Mouse (Mus musculus): ENCODE data around the gene Sox8. TPM values are rescaled to one million over a fixed set of nuclear protein-coding genes. Genes with fewer than 3 reads are reported as not detected.

Gene Sox8
- total and polyA plus RNA-seq, 3 experiments = not detected

DNA sequence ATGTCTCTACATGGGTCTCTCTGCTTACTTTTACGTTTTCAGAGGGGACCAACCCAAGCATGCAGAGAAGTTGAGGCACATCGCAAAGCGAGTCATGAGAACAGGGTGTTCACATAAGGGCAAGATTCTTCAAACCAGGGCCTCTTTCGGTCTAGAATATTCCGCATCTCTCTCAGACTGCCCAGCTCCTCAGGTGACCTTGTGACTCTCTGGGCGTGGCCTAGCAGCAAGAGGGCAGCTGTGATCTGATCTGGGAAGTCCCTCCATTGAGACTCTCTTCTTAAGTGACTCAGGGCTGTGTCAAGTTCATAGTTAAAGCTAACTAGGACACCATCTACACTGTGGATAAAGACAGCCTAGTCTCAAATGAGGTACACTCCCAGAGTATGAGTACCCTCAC, 42.8 kb upstream of the Sox8 start:
- Histone ChIP-seq H3K27ac (ENCODE audit: control insufficient read depth, low read depth, low read length) (no peak overlapping the region), H3K9me3 (replicated peaks; ENCODE audit: insufficient read depth, low read length) (no peaks in the 10 kb centered on the region), H3K4me1 (ENCODE audit: control insufficient read depth in 1 of 2, insufficient read depth in 2 of 2, low read length in 2 of 2) (no peaks in the 10 kb centered on the region), H3K4me3 (ENCODE audit: control insufficient read depth in 1 of 2, insufficient read depth in 1 of 2, low read depth in 2 of 2, low read length in 2 of 2) (no peak overlapping the region), H3K36me3 (ENCODE audit: control insufficient read depth in 1 of 2, insufficient read depth in 2 of 2, low read length in 2 of 2) (no peaks in the 10 kb centered on the region), H3K79me2 (ENCODE audit: control insufficient read depth, insufficient read depth, low read length, poor library complexity) (no peaks in the 10 kb centered on the region), H3K27me3 (ENCODE audit: control insufficient read depth in 1 of 2, insufficient read depth in 2 of 2, low read length in 2 of 2) (no peaks in the 10 kb centered on the region), H3K9ac (ENCODE audit: control insufficient read depth, low read depth, low read length, poor library complexity, severe bottlenecking) (no peak overlapping the region)
- TF ChIP-seq MAFK (IDR thresholded peaks at IDR 0.05; ENCODE audit: borderline replicate concordance, low read depth, low read length) (no peak), MAX (IDR thresholded peaks at IDR 0.05; ENCODE audit: low read length) (no peak), POLR2AphosphoS5 (IDR thresholded peaks at IDR 0.05; ENCODE audit: borderline replicate concordance, low read depth, low read length) (no peak), ZNF384 (IDR thresholded peaks at IDR 0.05; ENCODE audit: low read depth, low read length) (no peak), BHLHE40 (IDR thresholded peaks at IDR 0.05; ENCODE audit: borderline replicate concordance, low read depth, low read length) (no peak), TBP (IDR thresholded peaks at IDR 0.05; ENCODE audit: low read depth, low read length) (no peak), HCFC1 (IDR thresholded peaks at IDR 0.05; ENCODE audit: low read depth, low read length) (no peak), E2F4 (IDR thresholded peaks at IDR 0.05; ENCODE audit: borderline replicate concordance, low read depth, low read length) (no peak), TCF12 (IDR thresholded peaks at IDR 0.05; ENCODE audit: low read depth, low read length) (no peak), TAL1 (IDR thresholded peaks at IDR 0.05; ENCODE audit: low read length) (no peak), GABPA (IDR thresholded peaks at IDR 0.05; ENCODE audit: low read depth, low read length) (no peak), POLR2AphosphoS2 (IDR thresholded peaks at IDR 0.05; ENCODE audit: low read length) (no peak)
- no peak for DNase-seq (ENCODE audit: low read depth, low spot score)

DNA sequence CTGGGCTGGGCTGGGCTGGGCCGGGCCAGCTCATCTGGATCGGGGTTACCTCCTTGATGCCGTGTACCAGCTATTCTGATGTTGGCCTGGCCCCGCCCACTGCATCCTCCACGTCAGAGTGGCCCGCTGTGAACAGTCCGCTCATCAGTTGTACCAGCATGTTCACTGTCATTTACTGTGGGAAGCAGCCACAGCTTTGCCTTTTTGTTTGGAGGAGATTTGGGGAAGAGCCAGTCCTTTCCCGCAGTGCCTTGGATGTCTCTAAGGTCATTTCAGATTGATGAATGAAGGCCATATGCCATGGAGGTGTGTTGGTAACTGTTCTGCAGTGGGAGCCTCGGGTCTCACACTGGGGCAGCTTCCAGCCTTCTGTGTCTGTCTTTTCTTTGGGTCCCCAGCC, 42.1 kb upstream of the Sox8 start:
- no peaks in the 10 kb centered on the region for H3K36me3 ChIP-seq (ENCODE audit: control insufficient read depth in 1 of 2, insufficient read depth in 2 of 2, low read length in 2 of 2)
- no peaks in the 10 kb centered on the region for H3K4me1 ChIP-seq (ENCODE audit: control insufficient read depth in 1 of 2, insufficient read depth in 2 of 2, low read length in 2 of 2)
- H3K27me3 ChIP-seq (ENCODE audit: control insufficient read depth in 1 of 2, insufficient read depth in 2 of 2, low read length in 2 of 2) = no peaks in the 10 kb centered on the region
- no peak overlapping the region for H3K27ac ChIP-seq (ENCODE audit: control insufficient read depth, low read depth, low read length)
- no peak overlapping the region for H3K4me3 ChIP-seq (ENCODE audit: control insufficient read depth in 1 of 2, insufficient read depth in 1 of 2, low read depth in 2 of 2, low read length in 2 of 2)
- no peak overlapping the region for H3K9ac ChIP-seq (ENCODE audit: control insufficient read depth, low read depth, low read length, poor library complexity, severe bottlenecking)
- DNase-seq (ENCODE audit: low read depth, low spot score) = no peak
- no peaks in the 10 kb centered on the region for H3K9me3 ChIP-seq (replicated peaks; ENCODE audit: insufficient read depth, low read length)
- TF ChIP-seq ZKSCAN1 (IDR thresholded peaks at IDR 0.05; ENCODE audit: low read depth, low read length) = no peak
- TF ChIP-seq RAD21 (IDR thresholded peaks at IDR 0.05; ENCODE audit: low read depth, low read length) = no peak
- TF ChIP-seq ETS1 (IDR thresholded peaks at IDR 0.05; ENCODE audit: low read depth, low read length) = no peak
- TF ChIP-seq HCFC1 (IDR thresholded peaks at IDR 0.05; ENCODE audit: low read depth, low read length) = no peak
- TF ChIP-seq CHD2 (IDR thresholded peaks at IDR 0.05; ENCODE audit: low read length) = no peak
- no peak for TF ChIP-seq GATA1 (IDR thresholded peaks at IDR 0.05; ENCODE audit: low read depth, low read length)
- TF ChIP-seq NELFE (IDR thresholded peaks at IDR 0.05; ENCODE audit: low read depth, low read length) = no peak
- TF ChIP-seq MAX (IDR thresholded peaks at IDR 0.05; ENCODE audit: low read length) = no peak
- TF ChIP-seq KAT2A (conservative IDR thresholded peaks at IDR 0.05; ENCODE audit: low read depth, low read length) = no peak
- TF ChIP-seq GABPA (IDR thresholded peaks at IDR 0.05; ENCODE audit: low read depth, low read length) = no peak
- TF ChIP-seq POLR2AphosphoS2 (IDR thresholded peaks at IDR 0.05; ENCODE audit: low read length) = no peak
- TF ChIP-seq ZNF384 (IDR thresholded peaks at IDR 0.05; ENCODE audit: low read depth, low read length) = no peak
- TF ChIP-seq SIN3A (IDR thresholded peaks at IDR 0.05; ENCODE audit: low read length) = no peak
- TF ChIP-seq USF1 (IDR thresholded peaks at IDR 0.05; ENCODE audit: low read depth, low read length) = no peak
- TF ChIP-seq EP300 (IDR thresholded peaks at IDR 0.05; ENCODE audit: low read depth in 1 of 2, low read length in 2 of 2) = no peak
- H3K79me2 ChIP-seq (ENCODE audit: control insufficient read depth, insufficient read depth, low read length, poor library complexity) = no peaks in the 10 kb centered on the region
